Mouse (Mus musculus): ENCODE measurements around the gene Camsap3. TPM values are rescaled to one million over a fixed set of nuclear protein-coding genes. Genes with fewer than 3 reads are reported as not detected.
"Not testable (repeated sequence)": the region's sequence is repeated elsewhere in the genome, so short reads cannot be mapped to it uniquely, and the experiment has no call there.

The Camsap3 gene
- polyA plus RNA-seq, 1 experiment from 2014 or later = 3.5 TPM

DNA sequence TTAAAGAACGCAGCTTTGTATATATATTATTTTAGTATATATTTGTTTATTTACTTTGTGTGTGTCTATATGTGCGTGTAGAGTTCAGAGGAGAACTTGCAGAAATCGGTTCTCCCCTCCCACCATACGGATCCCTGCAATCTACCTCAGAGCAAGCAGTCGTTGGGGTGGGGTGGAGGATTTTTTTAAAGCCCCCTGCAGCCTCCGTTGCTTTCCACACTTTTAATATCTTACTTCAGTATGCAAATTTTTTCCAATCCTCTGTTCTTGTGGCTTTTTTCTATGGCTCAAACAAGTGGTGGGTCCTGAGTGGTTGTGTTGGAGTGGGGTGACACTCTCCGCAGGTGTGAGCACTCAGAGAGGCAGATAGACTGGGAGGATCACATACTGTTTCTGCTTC is 18.7 kb upstream of the Camsap3 start:
- Histone ChIP-seq H3K9ac (ENCODE audit: low read depth, low read length) (no peak overlapping the region), H3K4me2 (peak overlapping the region; percentile 51), H3K4me1 (replicated peaks; ENCODE audit: control insufficient read depth, insufficient read depth, low read length) (no peaks in the 10 kb centered on the region; the same call in 1 of the 2 replicates), H3K9me3 (ENCODE audit: control insufficient read depth, low read length) (no peaks in the 10 kb centered on the region), H3K36me3 (ENCODE audit: control insufficient read depth, insufficient read depth, low read length) (no peaks in the 10 kb centered on the region), H3K27ac (ENCODE audit: low read depth, low read length) (peak overlapping the region; percentile 42; the same call in 1 of the 2 replicates), H3K4me3 (ENCODE audit: low read depth, low read length) (peak overlapping the region; percentile 21; the same call in 1 of the 2 replicates), H3K27me3 (replicated peaks; ENCODE audit: control insufficient read depth, insufficient read depth, low read length) (no peaks in the 10 kb centered on the region)
- 21% methylated on average over 7 of the region's 7 CpGs for WGBS
- DNase-seq (ENCODE audit: low spot score) (no peak), ATAC-seq (replicated peaks; ENCODE audit: low FRiP score) (no peak)

DNA sequence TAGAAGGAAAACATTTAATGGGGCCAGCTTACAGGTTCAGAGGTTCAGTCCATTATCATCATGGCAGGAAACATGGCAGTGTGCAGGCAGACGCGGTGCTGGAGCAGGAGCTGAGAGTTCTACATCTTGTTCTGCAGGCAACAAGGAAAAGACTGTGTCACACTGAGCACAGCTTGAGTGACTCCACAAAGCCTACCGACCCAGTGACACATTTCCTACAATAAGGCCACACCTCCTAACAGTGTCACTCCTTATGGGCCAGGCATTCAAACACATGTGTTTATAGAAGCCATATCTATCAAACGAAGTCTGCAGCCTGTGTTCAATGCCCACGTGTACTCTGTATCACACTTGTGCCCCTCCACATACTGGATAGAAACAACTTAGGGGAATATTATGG is 17.3 kb upstream of the Camsap3 start:
- H3K9ac ChIP-seq (ENCODE audit: low read depth, low read length) = no peak overlapping the region
- no peak for DNase-seq (ENCODE audit: low spot score)
- 77% methylated on average over 5 of the region's 5 CpGs for WGBS
- H3K4me3 ChIP-seq (ENCODE audit: low read depth, low read length) = no peak overlapping the region
- no peak overlapping the region for H3K4me2 ChIP-seq
- H3K27ac ChIP-seq (ENCODE audit: low read depth, low read length) = no peak overlapping the region
- ATAC-seq (replicated peaks; ENCODE audit: low FRiP score) = no peak
- no peaks in the 10 kb centered on the region for H3K27me3 ChIP-seq (replicated peaks; ENCODE audit: control insufficient read depth, insufficient read depth, low read length)
- no peaks in the 10 kb centered on the region for H3K36me3 ChIP-seq (ENCODE audit: control insufficient read depth, insufficient read depth, low read length)
- H3K9me3 ChIP-seq (ENCODE audit: control insufficient read depth, low read length) = no peaks in the 10 kb centered on the region
- H3K4me1 ChIP-seq (replicated peaks; ENCODE audit: control insufficient read depth, insufficient read depth, low read length) = no peaks in the 10 kb centered on the region; the same call in 1 of the 2 replicates

DNA sequence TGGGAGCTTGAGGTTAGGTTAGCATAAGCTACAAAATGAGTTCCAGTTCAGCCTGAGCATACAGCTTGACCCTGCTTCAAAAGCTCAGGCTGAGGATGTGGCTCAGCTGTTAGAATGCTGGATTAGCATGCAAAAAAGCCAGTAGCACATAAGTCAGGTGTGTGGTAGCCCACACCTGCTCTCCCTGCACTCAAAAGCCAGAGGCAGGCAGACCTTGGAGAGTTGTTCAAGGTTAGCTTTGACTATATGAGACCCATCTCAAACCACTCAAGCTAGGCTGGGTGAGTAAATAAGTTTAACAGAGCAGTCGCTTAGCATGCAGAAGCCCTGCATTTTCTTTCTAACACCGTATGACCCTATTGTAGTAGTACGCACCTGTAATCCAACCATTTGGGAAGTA is 12.5 kb upstream of the Camsap3 start:
- no peaks in the 10 kb centered on the region for H3K9me3 ChIP-seq (ENCODE audit: control insufficient read depth, low read length)
- H3K27ac ChIP-seq (ENCODE audit: low read depth, low read length) = no peak overlapping the region
- ATAC-seq (replicated peaks; ENCODE audit: low FRiP score) = no peak
- 84% methylated on average over 3 of the region's 3 CpGs for WGBS
- no peak for DNase-seq (ENCODE audit: low spot score)
- no peak overlapping the region for H3K4me3 ChIP-seq (ENCODE audit: low read depth, low read length)
- H3K27me3 ChIP-seq (replicated peaks; ENCODE audit: control insufficient read depth, insufficient read depth, low read length) = no peaks in the 10 kb centered on the region
- H3K4me1 ChIP-seq (replicated peaks; ENCODE audit: control insufficient read depth, insufficient read depth, low read length) = no peaks in the 10 kb centered on the region; the same call in 1 of the 2 replicates
- H3K4me2 ChIP-seq = no peak overlapping the region
- no peaks in the 10 kb centered on the region for H3K36me3 ChIP-seq (ENCODE audit: control insufficient read depth, insufficient read depth, low read length)
- H3K9ac ChIP-seq (ENCODE audit: low read depth, low read length) = no peak overlapping the region

DNA sequence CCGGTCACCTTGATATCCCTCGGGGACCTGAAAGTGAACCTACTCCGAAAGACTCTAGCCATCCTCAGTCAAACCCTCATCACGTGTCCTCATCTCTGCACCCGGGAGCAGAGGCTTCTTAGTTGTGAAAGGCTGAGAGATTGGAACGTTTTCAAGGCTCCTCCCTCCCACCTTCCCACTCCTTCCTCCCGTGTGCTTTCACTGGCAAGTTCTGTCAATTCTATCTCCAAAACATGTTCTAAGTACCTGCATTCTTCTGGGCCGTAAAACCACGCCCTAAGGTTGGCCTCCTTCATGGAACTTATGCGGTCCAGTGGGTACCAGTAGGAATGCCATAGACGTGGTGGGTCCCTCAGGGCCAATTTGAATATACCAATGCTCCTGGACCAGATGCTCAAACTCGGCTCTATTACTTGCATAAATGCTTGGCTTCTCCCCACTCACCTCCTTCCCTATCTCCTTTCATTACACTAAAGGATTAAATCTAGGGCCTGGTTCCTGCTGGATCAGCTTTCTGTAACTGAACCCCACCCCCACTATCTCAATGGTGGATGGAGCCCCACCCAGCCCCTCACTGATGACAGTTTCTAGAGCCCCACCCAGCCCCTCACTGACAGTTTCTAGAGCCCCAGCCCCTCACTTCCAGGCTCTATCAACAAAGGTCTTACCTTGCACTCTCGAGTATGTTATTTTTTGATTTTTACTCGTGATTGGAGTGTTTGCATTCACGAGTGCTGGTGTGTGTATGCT is 10.7 kb upstream of the Camsap3 start:
- 70% methylated on average over 15 of the region's 15 CpGs for WGBS
- Histone ChIP-seq H3K9me3 (ENCODE audit: control insufficient read depth, low read length) (no peaks in the 10 kb centered on the region), H3K36me3 (ENCODE audit: control insufficient read depth, insufficient read depth, low read length) (no peaks in the 10 kb centered on the region), H3K27me3 (replicated peaks; ENCODE audit: control insufficient read depth, insufficient read depth, low read length) (no peaks in the 10 kb centered on the region), H3K4me2 (no peak overlapping the region), H3K4me1 (replicated peaks; ENCODE audit: control insufficient read depth, insufficient read depth, low read length) (no peaks in the 10 kb centered on the region; the same call in 1 of the 2 replicates), H3K9ac (ENCODE audit: low read depth, low read length) (no peak overlapping the region), H3K27ac (ENCODE audit: low read depth, low read length) (no peak overlapping the region), H3K4me3 (ENCODE audit: low read depth, low read length) (no peak overlapping the region)
- no peak for ATAC-seq (replicated peaks; ENCODE audit: low FRiP score)
- no peak for DNase-seq (ENCODE audit: low spot score)

DNA sequence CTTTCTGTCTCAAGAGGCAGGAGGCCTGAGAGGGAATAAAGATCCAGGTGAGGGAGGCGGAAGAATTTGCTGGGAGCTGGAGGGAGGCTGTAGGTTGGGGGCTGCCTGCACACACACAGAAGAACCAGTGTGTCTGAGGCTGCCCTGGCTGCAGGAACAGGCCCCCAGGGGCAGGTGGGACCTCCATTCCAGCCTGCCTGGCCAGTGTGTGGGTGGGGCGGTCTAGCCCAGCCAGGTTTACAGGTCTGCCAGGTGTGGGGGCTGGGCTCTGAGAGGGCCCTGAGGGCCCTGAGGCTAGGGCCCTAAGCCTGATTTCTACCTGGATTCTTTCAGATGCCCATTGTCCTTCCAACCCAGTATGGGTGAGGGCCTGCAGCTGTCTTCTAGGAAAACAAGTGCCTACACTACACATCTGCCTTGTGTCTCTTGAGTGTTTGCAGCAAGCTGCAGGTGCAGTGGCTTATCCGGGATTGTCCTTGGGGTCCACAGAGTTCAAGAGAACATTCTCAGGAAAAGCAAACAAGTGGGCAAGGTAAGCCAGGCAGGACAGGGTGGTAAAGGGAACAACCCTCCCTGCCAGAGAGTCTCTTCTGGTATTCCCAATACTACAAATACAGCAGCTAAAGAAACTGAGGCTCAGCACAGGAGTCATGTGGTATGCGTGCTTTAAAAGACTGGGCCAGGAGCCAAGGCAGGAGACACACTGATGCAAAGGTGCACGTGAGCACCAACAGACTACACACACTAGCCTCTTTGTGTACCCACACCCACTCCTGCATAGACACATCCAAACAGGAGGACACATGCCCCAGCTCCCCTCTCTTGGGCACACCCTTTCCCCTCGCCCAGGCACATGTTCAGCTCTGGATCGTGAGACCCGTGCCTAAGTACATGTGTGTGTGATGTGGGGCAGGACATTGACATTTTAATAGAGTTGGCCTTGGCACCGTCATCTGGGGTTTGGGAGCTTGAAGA is 7.4 kb upstream of the Camsap3 start:
- 74% methylated on average over 9 of the region's 9 CpGs for WGBS
- no peak overlapping the region for H3K27ac ChIP-seq (ENCODE audit: low read depth, low read length)
- H3K9me3 ChIP-seq (ENCODE audit: control insufficient read depth, low read length) = no peaks in the 10 kb centered on the region
- H3K36me3 ChIP-seq (ENCODE audit: control insufficient read depth, insufficient read depth, low read length) = no peaks in the 10 kb centered on the region
- H3K9ac ChIP-seq (ENCODE audit: low read depth, low read length) = no peak overlapping the region
- ATAC-seq (replicated peaks; ENCODE audit: low FRiP score) (no peak), DNase-seq (ENCODE audit: low spot score) (no peak)
- no peaks in the 10 kb centered on the region for H3K27me3 ChIP-seq (replicated peaks; ENCODE audit: control insufficient read depth, insufficient read depth, low read length)
- no peak overlapping the region for H3K4me3 ChIP-seq (ENCODE audit: low read depth, low read length)
- H3K4me1 ChIP-seq (replicated peaks; ENCODE audit: control insufficient read depth, insufficient read depth, low read length) = no peaks in the 10 kb centered on the region; the same call in 1 of the 2 replicates
- no peak overlapping the region for H3K4me2 ChIP-seq

DNA sequence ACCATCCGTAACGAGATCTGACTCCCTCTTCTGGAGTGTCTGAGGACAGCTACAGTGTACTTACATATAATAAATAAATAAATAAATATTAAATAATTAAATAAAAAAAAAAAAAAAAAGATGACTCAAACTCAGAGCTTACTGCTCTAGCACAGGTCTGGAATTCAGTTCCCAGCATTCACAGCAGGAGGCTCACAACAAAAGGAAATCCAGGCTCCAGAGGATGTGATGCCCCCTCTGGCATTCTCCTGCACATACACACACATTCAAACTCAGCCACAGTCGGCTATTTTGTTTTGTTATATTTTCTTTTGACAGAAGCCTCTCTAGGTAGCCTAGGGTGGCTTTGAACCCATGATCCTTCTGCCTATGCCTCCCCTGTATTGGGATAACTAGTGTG is 5.1 kb upstream of the Camsap3 start:
- WGBS = 64% methylated on average over 1 of the region's 3 CpGs
- H3K4me3 ChIP-seq (ENCODE audit: low read depth, low read length); DNase-seq (ENCODE audit: low spot score); H3K9ac ChIP-seq (ENCODE audit: low read depth, low read length); H3K4me1 ChIP-seq (replicated peaks; ENCODE audit: control insufficient read depth, insufficient read depth, low read length); H3K4me2 ChIP-seq; ATAC-seq (replicated peaks; ENCODE audit: low FRiP score); H3K36me3 ChIP-seq (ENCODE audit: control insufficient read depth, insufficient read depth, low read length); H3K27ac ChIP-seq (ENCODE audit: low read depth, low read length); H3K9me3 ChIP-seq (ENCODE audit: control insufficient read depth, low read length); H3K27me3 ChIP-seq (replicated peaks; ENCODE audit: control insufficient read depth, insufficient read depth, low read length): not testable (repeated sequence)

DNA sequence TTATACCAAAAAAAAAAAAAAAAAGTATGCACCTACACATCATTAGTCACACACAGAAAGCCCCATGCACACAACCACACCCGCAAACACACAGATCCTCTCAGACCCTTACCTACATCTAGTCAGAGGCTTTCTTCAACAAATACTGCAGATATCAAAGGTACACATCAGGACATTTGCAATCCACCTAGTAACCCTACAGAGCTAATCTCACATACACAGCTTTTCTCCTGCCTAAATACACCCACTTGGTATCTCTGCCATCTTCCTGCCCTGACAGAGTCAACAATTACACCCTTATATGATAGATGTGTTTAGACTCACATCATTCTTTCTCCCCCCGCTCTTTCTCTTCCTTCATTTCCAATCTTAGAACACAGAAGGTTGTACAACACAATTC is 641 bp upstream of the Camsap3 start:
- H3K4me1 ChIP-seq (replicated peaks; ENCODE audit: control insufficient read depth, insufficient read depth, low read length) = peaks cover 5% of the 10 kb centered on the region
- H3K36me3 ChIP-seq (ENCODE audit: control insufficient read depth, insufficient read depth, low read length) = no peaks in the 10 kb centered on the region
- no peak overlapping the region for H3K4me3 ChIP-seq (ENCODE audit: low read depth, low read length)
- WGBS = 82% methylated on average over 2 of the region's 2 CpGs
- no peak overlapping the region for H3K27ac ChIP-seq (ENCODE audit: low read depth, low read length)
- DNase-seq (ENCODE audit: low spot score) = no peak
- ATAC-seq (replicated peaks; ENCODE audit: low FRiP score) = peak; percentile 50
- H3K9me3 ChIP-seq (ENCODE audit: control insufficient read depth, low read length) = no peaks in the 10 kb centered on the region
- H3K9ac ChIP-seq (ENCODE audit: low read depth, low read length) = no peak overlapping the region
- peak overlapping the region; percentile 21; the same call in 1 of the 2 replicates for H3K4me2 ChIP-seq
- H3K27me3 ChIP-seq (replicated peaks; ENCODE audit: control insufficient read depth, insufficient read depth, low read length) = peaks cover 8% of the 10 kb centered on the region; the same call in 1 of the 2 replicates

DNA sequence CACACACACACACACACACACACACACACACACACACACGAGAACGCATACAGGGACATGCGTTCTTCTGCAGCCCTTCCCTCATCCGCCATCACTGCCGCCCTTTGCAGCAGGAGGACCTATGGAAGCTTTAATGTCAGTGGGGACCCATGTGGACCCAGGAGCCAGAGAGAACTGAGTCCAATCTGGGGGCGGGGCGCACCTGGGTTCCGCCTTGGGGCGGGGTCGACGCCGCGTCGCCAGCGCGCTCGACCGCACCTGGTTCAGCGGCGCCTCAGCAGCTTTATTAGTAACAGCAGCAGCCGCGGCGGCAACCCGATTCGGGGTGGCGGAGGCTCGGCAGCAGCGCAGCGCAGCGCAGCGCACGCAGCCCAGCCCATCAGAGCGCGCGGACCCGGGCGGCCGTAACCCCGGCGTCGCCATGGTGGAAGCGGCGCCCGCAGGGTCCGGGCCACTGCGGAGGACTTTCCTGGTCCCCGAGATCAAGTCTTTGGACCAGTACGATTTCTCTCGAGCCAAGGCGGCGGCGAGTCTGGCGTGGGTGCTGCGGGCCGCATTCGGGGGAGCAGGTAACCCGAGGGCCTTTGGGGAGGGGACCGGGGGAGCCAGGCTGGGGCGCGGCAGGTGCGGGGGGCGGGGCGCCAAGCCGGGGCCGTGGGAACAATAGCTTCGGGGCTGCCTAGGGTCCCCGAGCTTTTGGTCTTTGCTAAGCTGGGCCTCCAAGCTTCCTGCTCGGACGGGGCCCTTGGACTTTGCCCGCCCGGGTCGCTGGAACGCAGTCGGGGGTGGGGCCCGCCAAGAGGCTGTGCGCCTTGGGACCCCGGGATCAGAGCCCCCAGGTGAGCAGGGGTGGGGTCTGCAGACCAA is 531 bp downstream of the Camsap3 start:
- ATAC-seq (replicated peaks; ENCODE audit: low FRiP score) = peak; percentile 63
- Histone ChIP-seq H3K36me3 (ENCODE audit: control insufficient read depth, insufficient read depth, low read length) (no peaks in the 10 kb centered on the region), H3K4me3 (ENCODE audit: low read depth, low read length) (peak overlapping the region; percentile 76), H3K9ac (ENCODE audit: low read depth, low read length) (peak overlapping the region; percentile 67), H3K4me2 (peak overlapping the region; percentile 87), H3K27ac (ENCODE audit: low read depth, low read length) (no peak overlapping the region), H3K9me3 (ENCODE audit: control insufficient read depth, low read length) (no peaks in the 10 kb centered on the region), H3K27me3 (replicated peaks; ENCODE audit: control insufficient read depth, insufficient read depth, low read length) (peaks cover 8% of the 10 kb centered on the region; the same call in 1 of the 2 replicates), H3K4me1 (replicated peaks; ENCODE audit: control insufficient read depth, insufficient read depth, low read length) (peaks cover 5% of the 10 kb centered on the region)
- 1% methylated on average over 75 of the region's 77 CpGs for WGBS
- peak; percentile 70 for DNase-seq (ENCODE audit: low spot score)

Measured in liver, embryonic 11.5 days (tissue).